Mouse (Mus musculus) cerebellum, postnatal 4 days (tissue): Measurements from ENCODE around the gene D1Ertd622e.
"Not testable (repeated sequence)": the region's sequence is repeated elsewhere in the genome, so short reads cannot be mapped to it uniquely, and the experiment has no call there.

Experiments
- DNase-seq, 2 experiments: peaks; one replicate each; pipeline ENCODE4 v3.0.0; 2022; ENCODE audit warnings: low spot score in 2 of 2, mixed read lengths in 1 of 2

The D1Ertd622e gene

GRCm38 (mm10) chr1:97632545-97633256 lies 29.2 kb downstream of the D1Ertd622e start:
- no peak for DNase-seq

DNA sequence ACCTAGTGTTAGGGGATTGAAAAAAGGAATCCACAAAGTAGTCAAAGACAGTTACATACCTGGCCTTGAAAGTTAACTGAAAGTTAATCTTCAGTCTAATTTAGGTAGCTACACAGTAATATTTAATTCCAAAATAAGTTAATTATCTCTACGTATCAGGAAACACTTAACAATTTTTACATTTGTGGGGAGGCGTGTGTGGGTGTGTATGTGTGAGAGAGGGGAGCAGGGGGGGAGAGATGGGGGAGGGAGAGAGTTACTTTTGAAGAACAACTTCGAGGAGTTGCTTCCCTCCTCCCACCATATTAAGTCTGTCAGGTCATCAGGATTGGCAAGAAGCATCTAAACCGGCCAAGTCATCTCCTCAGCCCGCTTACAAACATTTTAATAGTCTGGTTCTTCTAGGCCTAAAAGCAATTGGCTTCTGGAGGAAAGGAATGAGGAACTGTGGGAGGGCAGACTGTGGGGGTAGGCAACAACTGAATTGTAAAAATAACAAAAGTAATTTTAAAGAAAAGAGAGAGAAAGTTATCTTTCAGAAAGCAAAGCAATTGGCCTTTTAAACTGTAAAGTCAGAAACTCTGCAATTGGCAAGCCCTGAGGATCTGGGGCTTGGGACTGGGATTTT lies 29.9 kb downstream of the D1Ertd622e start:
- no peak for DNase-seq

GRCm38 (mm10) chr1:97630146-97630545 lies 31.7 kb downstream of the D1Ertd622e start:
- no peak for DNase-seq

GRCm38 (mm10) chr1:97628859-97629258 lies 33.0 kb downstream of the D1Ertd622e start:
- no peak for DNase-seq

DNA sequence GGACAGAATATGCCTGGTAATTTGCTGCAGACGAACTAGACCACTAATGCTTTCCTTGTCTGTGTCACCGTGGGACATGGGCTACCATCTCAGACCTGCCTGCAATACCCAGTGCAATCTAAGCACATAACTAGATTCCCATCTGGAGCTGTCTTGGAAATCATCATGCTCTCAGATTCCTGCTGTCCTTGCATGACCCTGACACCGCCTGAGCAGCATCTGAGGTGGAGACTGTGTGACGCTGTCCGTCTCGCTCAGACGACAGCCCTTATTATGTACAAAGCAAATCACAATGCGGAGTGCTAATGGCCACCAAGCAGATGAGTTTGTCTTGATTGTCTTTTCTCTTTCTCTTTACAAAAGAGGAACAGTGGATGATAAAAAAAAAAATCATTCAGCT lies 33.9 kb downstream of the D1Ertd622e start:
- no peak for DNase-seq

GRCm38 (mm10) chr1:97625427-97625826 lies 36.4 kb downstream of the D1Ertd622e start:
- DNase-seq, result no peak

GRCm38 (mm10) chr1:97624386-97624785 lies 37.5 kb downstream of the D1Ertd622e start:
- DNase-seq, result no peak

DNA sequence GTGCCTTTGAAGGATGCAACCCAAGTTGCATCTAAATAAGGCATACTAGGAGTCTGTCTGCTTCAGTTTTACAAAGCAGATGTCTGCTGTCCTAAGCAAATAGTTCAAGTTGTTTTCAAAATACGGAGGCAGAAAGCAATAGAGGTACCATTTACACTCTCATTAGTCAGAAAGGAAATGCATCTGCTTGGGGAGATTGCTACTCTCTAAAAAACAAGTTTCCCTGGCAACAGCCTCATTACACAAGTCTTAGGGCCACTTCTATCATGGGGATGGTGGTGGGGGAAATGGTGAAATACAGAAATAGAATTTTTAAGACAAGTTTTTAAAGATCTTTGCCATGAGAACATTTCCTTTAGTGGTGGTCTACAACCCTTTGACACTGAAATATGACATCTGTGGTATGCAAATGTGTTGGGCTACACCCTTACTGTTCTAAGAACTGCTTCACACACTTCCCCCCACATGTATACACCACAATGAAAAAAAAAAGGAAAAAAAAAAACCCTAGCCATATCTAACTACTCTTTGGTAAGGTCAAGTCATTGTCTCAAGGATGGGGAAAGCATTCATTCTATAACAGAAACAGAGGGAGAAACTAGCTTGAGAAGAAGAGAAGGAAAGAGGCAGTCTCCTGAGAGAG lies 38.5 kb downstream of the D1Ertd622e start:
- DNase-seq, result no peak

GRCm38 (mm10) chr1:97622574-97623208 lies 39.2 kb downstream of the D1Ertd622e start:
- no peak for DNase-seq

DNA sequence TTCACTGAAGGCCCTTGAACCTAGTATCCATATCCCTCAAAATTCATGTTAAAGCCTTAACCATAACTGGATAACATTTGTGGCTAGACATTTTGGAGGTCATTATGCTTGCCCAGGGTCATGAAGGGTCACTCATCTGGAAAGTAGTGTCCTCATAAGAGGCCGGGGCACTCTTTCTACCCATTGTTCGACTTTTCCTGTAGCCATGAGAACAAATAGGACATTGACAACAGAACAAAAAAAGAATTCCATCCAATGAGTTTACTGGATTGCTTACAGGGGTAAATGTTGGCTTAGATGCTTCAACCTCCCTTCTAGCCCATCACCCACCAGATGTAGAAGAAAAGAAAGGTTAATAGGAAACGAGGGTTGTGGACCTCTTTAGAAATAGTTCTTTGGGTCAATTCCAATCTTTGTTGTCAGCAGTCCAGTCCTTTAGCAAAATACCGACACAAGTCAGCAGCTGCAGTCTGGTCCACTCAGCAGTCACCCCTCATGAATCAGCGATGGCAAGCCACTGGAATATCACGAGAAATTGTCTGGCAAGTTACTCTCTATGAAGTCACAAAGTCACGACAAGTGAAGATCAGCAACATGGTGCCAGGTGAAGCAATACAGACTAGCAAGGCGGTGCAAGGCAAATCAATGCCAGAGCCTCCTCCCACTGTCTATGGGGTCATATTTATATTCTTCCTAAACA lies 42.1 kb downstream of the D1Ertd622e start:
- DNase-seq, result no peak

- no peak for DNase-seq
Observed at GRCm38 (mm10) chr1:97615525-97615924, 46.3 kb downstream of the D1Ertd622e start.

- DNase-seq, result no peak
Observed at GRCm38 (mm10) chr1:97614531-97615462, 47.1 kb downstream of the D1Ertd622e start.

DNA sequence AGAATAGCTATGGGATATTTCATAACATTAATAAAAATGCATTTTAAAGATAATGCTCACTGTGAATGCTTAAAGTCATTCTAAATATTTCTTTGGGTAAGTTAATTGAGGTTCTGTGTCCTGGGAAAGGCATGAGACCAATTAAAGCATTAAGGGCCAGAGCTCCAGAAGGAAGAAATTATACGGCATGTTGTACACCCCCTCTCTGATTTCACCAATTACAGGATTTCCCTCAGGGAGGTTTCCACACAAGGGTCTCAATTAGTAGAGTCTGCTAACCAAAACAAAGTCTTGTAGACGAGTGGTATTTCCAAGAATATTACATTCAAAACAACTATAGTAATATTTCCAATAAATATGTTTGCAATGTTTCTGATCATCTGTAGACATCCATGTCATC lies 50.1 kb downstream of the D1Ertd622e start:
- DNase-seq, result no peak

DNA sequence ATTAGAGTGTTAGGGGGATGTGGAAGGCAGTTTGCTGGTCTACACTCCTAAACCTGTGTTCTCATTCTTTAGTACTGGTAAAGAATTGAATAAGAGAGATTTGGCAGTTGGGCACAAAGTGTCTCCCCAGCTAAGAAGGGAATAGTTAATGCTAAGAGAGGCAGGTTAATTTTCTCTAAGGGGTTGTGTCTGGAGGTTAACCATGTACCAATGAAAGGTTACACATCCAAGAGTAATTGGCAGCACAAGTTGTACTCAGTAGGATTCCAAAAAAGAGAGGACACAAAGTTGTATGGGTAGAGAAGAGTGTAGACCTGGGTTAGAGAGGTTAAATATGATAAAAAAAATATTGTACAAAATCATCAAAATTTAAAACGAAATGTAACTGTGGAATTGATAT lies 58.5 kb downstream of the D1Ertd622e start:
- no peak for DNase-seq

GRCm38 (mm10) chr1:97600371-97600770 lies 61.5 kb downstream of the D1Ertd622e start:
- no peak for DNase-seq

DNA sequence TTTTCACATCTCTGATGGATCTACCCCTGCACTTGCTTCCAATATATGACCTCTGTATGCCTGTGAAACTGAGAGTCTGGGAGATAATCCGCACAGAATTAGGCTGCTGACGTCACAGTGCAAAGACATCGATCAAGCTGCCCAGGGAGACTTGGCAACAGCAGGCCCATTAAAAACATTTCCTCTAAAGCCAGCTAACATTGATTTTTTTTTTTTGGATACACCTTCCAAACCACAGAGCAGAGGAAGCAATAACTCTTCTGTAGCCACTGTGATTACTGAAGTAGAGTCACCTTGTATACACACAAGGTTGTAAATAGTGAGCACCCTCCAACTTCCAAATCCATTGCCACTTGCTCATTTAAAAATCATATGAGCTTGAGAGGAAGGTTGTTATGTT lies 62.8 kb downstream of the D1Ertd622e start:
- DNase-seq, result no peak

- DNase-seq, result no peak
Observed at GRCm38 (mm10) chr1:97588561-97588960, 73.3 kb downstream of the D1Ertd622e start.

DNA sequence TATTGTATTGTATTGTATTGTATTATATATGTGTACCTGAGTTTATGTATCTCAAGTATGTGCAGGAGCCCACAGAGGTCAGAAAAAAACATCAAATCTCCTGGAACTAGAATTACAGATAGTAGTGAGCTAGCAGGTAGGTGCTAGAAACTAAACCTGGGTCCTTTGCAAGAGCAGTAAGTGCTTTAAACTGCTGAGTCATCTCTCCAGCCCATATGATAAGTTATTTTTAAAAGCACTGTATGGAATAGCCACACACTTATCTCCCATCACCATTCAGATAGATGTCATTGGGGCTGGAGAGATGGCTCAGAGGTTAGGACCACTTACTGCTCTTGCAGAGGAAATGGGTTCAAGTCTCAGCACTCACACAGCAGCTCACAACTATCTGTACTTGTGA lies 76.8 kb downstream of the D1Ertd622e start:
- no peak for DNase-seq

DNA sequence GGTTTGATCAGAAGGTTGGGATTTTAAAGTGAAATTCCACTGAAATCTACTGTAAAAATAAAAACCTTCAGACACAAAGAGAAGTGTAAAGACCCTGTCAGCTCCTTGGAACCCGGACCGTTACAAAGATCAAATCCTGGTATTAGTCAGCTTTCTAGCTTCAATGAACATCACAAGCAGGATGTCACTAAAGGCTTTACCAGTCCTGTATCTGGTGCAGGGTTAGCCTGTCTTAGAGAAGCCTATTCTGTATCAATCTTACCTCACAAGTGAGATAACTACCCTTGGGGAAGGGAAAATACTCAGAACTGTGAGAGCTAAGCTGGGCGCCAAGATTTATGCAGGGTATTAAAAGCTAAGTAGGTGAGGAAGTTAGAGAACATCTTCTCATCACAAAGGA lies 77.7 kb downstream of the D1Ertd622e start:
- no peak for DNase-seq

GRCm38 (mm10) chr1:97583085-97583484 lies 78.8 kb downstream of the D1Ertd622e start:
- DNase-seq, result no peak

- DNase-seq, result not testable (repeated sequence)
Observed at GRCm38 (mm10) chr1:97580680-97581079, 81.2 kb downstream of the D1Ertd622e start.
